Mouse (Mus musculus) right cerebral cortex, postnatal 14 days (tissue): ENCODE results near the gene Bahcc1.

ENCODE experiments used
- DNase-seq: peaks from one replicate; pipeline ENCODE4 v3.0.0; 2022

Bahcc1 gene

DNA sequence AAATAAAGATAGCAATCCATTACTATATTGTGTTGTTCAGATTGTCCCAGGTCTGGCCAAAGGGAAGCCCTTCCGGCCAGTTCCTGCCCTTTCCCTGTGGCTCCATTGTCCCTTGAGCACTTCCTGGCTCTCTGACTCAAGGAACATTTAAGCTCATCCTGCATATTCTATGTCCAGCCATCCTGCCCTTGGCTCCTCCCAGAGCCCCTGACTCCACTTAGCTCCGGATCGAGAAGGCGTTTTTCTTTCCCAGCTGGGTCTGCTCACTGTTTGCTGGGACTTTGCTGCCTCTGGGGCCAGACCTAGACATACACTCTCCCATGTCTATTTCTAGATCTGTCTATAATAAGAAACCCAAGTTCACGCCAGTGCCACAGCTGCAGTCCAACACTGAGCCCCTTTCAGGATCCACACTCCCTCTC is 26.1 kb upstream of the Bahcc1 start:
- no peak for DNase-seq

GRCm38 (mm10) chr11:120208848-120209247 is 23.9 kb upstream of the Bahcc1 start:
- no peak for DNase-seq

DNA sequence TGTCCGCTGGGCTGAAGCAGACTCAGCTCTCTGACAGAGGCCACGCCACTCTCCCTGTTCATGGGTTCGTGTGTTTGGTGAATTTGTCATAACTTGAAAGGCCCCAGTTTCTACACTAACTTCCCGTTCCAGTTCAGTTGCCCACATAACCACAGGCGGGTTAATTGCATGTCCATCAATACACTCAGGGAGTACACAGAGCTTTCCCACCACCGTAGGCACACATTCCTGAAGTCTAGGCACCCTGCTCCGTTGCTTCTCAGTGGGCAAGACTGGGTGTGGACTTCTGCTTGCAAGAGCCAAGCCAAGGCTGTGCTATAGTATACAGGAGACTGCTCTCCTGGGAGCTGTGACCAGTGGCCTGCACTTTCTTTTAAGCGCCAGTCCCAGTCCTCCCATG is 23.3 kb upstream of the Bahcc1 start:
- no peak for DNase-seq

- no peak for DNase-seq
Measured at GRCm38 (mm10) chr11:120215726-120216241, 17.0 kb upstream of the Bahcc1 start.

DNA sequence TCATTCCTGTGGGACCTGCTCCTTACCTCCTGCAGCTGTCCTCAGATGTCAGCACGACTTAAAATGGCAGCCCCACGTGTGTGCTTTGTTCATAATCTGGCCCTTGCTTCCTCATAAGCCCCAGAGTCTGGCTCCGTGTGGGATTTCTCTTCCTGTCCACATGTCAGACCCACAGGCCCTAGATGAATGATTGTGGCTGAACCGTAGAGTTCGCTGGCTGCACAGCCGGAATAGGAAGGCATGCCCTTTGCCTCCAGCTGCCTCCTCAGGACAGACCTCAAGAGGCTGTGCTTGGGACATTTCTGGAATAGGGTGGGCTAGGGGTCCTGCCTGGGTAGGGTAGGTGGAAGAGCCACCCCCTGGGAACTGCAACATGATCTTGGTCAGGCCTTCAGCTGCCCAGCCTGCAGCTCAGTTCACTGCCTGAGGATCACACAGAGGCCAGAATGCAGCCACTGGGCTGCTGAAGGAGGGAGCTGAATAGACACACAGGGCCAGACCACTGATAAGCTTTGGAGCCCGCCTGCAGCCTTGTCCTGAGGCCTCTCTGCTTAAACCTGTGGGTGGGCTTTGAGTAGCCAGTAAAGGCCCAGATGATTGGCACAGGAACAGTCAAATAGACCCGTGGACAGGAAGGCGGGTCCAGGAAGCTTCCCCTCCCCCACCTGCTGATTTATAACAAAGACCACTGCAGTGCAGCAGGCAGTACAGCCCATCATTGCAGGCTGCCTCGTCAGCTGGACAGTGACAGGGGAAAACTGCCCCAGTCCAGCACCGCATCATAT is 16.0 kb upstream of the Bahcc1 start:
- DNase-seq, result no peak

GRCm38 (mm10) chr11:120218176-120218856 is 14.4 kb upstream of the Bahcc1 start:
- no peak for DNase-seq

- DNase-seq, result no peak
Measured at GRCm38 (mm10) chr11:120218946-120219345, 13.8 kb upstream of the Bahcc1 start.

DNA sequence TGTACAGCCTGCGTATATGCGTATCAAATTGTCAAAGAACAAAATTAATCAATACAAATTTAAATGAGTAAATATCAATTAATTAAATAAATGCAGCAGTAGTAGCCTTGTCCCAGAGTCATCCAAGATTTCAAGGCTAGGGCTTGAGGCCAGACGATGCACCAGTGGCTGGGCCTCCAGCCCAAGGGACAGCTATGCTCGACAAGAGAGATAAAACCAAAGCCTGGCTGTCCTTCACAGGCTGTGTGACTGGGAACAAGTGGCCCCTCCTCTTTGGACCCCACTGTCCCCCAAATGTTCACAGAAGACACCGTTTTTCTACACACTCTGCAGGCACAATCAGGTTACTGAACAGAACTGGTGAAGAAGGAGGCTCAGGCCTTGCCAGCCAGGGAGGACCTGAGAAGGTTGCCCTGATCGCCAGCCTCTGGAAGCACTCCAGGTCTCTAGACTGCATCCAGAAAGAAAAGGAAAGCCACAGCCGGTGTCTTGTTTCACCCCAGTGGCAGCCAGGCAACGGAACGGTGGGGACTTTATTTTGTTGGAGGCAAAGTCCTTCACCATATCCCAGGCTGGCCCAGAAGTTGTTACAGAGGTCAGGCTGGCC is 12.7 kb upstream of the Bahcc1 start:
- no peak for DNase-seq

GRCm38 (mm10) chr11:120220963-120221827 is 11.6 kb upstream of the Bahcc1 start:
- DNase-seq, result no peak

- DNase-seq, result no peak
Measured at GRCm38 (mm10) chr11:120222425-120223104, 10.2 kb upstream of the Bahcc1 start.

GRCm38 (mm10) chr11:120223586-120224487 is 8.9 kb upstream of the Bahcc1 start:
- DNase-seq, result no peak

GRCm38 (mm10) chr11:120224488-120225255 is 8.1 kb upstream of the Bahcc1 start:
- DNase-seq, result no peak

- no peak for DNase-seq
Measured at GRCm38 (mm10) chr11:120225256-120226195, 7.2 kb upstream of the Bahcc1 start.

DNA sequence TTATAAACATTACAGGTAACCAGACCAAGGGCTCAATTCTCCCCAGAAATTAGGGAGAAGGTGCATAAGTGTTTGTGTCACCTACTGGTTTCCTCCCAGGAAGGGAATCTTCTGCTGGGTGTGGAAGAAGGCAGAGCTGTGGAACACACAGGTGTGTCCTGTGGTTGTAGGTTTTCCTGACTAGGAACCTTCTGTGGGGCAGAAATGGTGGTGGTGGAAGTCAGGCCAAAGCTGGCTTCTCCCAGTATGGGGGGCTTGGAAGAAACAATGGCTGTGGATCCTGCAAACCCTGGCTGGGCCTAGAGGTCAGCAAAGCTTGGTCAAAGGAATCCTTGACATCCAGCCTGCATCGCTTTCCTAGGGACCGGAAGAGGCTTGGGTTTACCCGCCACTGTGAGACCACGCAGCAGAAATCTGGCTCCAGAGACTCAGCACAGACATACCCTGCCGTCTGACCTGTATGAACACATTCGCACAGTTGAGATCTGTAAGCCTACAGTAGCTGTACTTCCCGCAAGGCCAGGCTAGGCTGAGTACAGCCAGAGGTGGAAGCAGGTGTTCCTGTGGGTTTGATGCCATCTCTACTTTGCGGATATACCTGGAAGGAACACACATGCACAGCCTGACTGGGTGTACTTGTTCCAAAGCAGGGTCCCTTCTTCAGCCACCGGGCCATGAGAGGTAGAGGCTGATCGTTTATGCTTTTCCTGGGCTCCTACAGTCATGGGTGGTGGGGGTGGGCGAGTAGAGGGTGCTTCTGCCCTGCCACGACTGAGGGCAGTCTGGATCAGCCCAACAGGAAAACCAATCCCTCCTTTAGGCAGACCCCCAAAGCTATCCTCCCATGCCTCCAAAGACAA is 6.1 kb upstream of the Bahcc1 start:
- DNase-seq, result no peak

DNA sequence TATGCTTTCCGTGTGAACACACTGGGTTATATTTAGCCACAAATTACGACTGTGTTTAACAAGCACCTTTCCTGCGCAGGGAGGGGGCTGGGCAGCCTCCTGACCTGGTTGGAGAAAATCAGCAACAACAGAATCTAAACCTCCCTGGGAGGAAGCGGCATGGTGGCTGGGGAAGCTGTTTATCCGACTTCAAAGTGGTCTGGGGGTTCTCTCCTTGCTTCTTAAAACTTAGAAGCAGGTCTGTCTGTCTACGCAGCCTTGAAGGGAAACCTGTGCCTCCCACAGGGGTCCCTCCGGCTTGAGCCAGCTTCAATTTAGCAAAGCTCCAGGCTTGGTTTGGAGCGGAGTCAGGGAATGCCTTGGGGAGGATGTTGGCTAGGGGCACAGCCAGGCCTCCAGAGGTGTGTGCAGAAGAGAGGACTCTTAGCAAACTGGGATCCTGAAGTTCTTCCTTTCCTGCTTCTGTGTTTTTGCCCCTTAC is 5.1 kb upstream of the Bahcc1 start:
- no peak for DNase-seq

DNA sequence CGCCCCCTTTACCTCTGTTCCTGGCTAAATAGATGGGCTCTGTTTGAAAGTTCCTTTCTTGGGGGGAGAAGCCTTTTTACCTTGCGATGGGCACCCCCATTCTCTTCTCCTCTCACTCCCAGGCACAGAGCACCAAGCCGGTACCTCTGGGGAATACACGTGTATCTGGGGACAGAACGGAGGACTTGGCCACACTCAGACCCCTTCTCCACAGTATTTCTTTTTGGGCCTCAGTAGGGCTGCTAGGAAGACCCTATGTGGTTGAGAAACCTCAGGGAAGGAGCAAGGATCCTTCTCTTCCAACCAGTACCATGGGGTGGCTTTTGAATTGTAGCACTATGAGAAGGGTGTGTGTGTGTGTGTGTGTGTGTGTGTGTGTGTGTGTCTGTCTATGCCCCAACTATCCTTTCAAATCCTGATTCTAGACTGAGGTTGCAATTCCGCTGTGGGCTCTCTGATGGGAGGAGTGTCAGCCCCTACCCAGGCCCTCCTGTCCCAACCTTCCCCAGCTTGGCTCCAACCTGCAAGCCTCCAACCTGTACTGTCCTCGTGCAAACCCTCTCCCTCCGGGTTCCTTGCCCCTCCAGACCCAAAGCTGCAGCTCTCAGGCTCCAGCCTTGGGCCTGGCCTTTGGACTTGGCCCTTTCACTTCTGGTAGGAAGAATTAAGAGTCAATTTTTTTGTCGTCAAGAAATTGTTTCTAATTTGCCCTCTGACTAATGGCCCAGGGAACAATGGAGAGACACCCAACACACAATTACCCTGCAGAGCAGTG is 4.4 kb upstream of the Bahcc1 start:
- no peak for DNase-seq

- DNase-seq, result no peak
Measured at GRCm38 (mm10) chr11:120228911-120229437, 3.8 kb upstream of the Bahcc1 start.
